Mouse (Mus musculus): ENCODE measurements around the gene Spata31d1d. TPM values are rescaled to one million over a fixed set of nuclear protein-coding genes. Genes with fewer than 3 reads are reported as not detected.
A peak's percentile ranks its signal among the peaks of the same experiment; 100 is the strongest.
"Not testable (repeated sequence)": the region's sequence is repeated elsewhere in the genome, so short reads cannot be mapped to it uniquely, and the experiment has no call there.

Gene Spata31d1d
- polyA plus RNA-seq (2015; fragmentation: Nextera tagmentation; extraction: Ambion mirVana), result not detected in 2 replicates

DNA sequence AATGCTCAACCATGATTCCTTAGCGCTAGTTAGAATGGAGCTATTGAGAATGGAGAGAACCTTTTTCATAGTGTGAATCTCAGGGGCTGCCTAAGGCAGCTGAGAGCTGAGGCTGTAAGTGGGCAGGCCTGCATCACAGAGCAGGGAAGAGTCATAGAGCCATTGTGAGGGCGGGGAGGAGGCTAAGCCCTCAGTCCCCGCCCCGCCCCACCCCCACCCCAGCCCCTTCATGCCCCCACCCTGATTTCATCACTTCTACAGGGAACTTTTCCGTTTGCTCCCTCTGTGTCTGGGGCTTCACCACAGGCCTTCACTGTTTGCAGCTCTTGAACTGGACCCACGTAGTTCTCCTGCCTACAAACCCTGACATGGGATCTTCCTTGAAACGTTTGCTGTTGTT, at the start of gene Spata31d1d:
TSS of gene Spata31d1d (minus strand) at position 101 of the 400 bp plus-strand sequence.
- H3K4me1 ChIP-seq (replicated peaks), result peaks cover 3% of the 10 kb centered on the region; the same call in 1 of the 2 replicates
- no peak within 1 kb of the TSS for H3K9ac ChIP-seq
- ATAC-seq, result no peak
- no peaks in the 10 kb centered on the region for H3K36me3 ChIP-seq
- 0 out of 2 replicates have a peak, but pooled peaks cover 3% of the 10 kb centered on the region for H3K27me3 ChIP-seq (replicated peaks)
- no peak within 1 kb of the TSS for H3K4me2 ChIP-seq (replicated peaks)
- no peak within 1 kb of the TSS for H3K27ac ChIP-seq
- no peaks in the 10 kb centered on the region for H3K9me3 ChIP-seq
- H3K4me3 ChIP-seq (replicated peaks), result no peak within 1 kb of the TSS
- WGBS, result 36% methylated on average over 7 of the region's 7 CpGs

DNA sequence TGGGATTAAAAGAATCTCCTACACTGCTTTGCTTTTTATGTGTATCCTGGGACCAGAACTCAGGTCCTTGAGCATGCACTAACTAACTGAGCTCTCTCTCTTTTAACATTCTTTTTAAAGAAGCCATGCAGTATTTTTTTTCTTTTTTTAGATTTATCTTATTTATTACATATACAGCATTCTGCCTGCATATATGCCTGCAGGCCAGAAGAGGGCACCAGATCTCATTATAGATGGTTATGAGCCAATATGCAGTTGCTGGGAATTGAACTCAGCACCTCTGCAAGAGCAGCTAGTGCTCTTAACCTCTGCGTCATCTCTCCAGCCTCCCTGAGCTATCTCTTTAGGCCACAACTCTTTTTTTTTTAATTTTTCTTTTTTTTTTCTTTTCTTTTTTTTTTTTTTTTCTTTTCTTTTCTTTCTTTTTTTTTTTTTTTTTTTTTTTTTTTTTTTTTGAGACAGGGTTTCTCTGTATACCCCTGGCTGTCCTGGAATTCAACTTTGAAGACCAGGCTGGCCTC, 48.3 kb upstream of the Spata31d1d start:
- not testable (repeated sequence) for H3K9me3 ChIP-seq; H3K27me3 ChIP-seq (replicated peaks); H3K4me2 ChIP-seq (replicated peaks); H3K4me3 ChIP-seq (replicated peaks); H3K9ac ChIP-seq; H3K4me1 ChIP-seq (replicated peaks); ATAC-seq; H3K27ac ChIP-seq
- WGBS, result 94% methylated on average over 1 of the region's 1 CpGs
- H3K36me3 ChIP-seq, result peaks cover 64% of the 10 kb centered on the region

DNA sequence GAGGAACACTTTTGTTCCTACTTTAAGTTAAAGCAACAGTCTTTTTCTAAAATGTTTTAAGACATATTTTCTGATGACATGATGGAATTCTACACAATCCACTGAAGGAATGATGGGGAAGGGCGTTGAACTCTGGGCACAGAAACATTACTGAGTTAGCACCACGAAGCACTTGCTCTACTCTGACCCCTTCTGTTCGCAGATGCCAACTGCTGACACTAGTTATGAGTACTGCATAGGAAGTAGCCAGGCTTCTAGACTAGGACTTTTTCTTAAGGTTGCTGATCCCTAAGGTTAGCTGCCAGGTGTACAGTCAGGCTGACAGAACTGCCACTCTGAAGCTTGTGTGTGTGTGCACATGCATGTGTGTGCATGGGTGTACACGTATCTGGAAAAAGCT, 47.7 kb upstream of the Spata31d1d start:
- no peak overlapping the region for H3K4me2 ChIP-seq (replicated peaks)
- H3K36me3 ChIP-seq, result peaks cover 62% of the 10 kb centered on the region
- 88% methylated on average over 4 of the region's 4 CpGs for WGBS
- ATAC-seq, result no peak
- H3K9me3 ChIP-seq, result no peaks in the 10 kb centered on the region
- no peak overlapping the region for H3K27ac ChIP-seq
- H3K4me3 ChIP-seq (replicated peaks), result no peak overlapping the region
- H3K27me3 ChIP-seq (replicated peaks), result no peaks in the 10 kb centered on the region
- no peak overlapping the region for H3K9ac ChIP-seq
- H3K4me1 ChIP-seq (replicated peaks), result no peaks in the 10 kb centered on the region

DNA sequence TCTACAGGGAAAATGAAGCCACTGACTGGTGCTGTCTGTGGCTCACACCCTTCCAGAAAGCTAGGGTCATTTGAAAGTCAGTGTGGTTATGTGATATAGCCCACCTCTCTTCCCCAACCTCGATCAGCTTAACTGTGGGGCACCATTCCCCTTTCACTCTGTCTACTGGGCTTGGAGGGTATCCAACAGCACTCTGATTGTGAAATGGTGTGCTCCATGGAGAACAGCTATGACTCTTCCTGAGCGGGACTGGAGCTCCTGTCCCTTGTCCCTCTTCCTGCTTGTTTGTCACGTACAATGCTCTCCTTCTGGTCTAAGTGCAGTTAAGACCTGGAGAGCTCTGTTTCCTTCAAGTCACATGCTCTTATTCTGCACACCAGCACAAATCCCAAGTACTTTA, 43.6 kb upstream of the Spata31d1d start:
- no peaks in the 10 kb centered on the region for H3K9me3 ChIP-seq
- H3K4me2 ChIP-seq (replicated peaks), result no peak overlapping the region
- no peak overlapping the region for H3K4me3 ChIP-seq (replicated peaks)
- no peak overlapping the region for H3K9ac ChIP-seq
- no peak for ATAC-seq
- H3K36me3 ChIP-seq, result peaks cover 25% of the 10 kb centered on the region
- peaks cover 9% of the 10 kb centered on the region; the same call in 1 of the 2 replicates for H3K4me1 ChIP-seq (replicated peaks)
- 77% methylated on average over 3 of the region's 3 CpGs for WGBS
- H3K27me3 ChIP-seq (replicated peaks), result no peaks in the 10 kb centered on the region
- H3K27ac ChIP-seq, result no peak overlapping the region

DNA sequence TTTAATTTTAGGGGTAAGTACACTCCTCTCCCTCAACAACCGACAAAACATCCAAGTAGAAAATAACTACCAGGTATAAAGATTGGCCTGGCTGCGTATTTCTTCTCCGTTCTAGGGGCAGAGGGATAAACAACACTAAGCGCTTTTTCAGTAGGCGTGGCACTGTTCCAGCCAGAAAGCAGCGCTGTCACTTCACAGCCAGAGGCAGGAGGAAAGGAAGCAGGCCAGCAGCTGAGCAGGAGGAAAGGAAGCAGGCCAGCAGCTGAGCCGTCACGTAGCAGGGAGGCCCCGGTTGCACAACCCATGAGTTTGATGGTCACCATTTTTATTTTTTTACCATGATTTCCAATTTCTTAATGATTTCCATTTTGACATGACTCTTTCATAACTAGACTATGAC, 39.7 kb upstream of the Spata31d1d start:
- Histone ChIP-seq H3K9me3 (no peaks in the 10 kb centered on the region), H3K9ac (no peak overlapping the region), H3K36me3 (0 out of 2 replicates have a peak, but pooled peaks cover 5% of the 10 kb centered on the region), H3K27me3 (replicated peaks) (no peaks in the 10 kb centered on the region), H3K4me2 (replicated peaks) (peak overlapping the region; percentile 84), H3K4me3 (replicated peaks) (no peak overlapping the region), H3K27ac (peak overlapping the region; percentile 99), H3K4me1 (replicated peaks) (peaks cover 29% of the 10 kb centered on the region)
- peak; percentile 16; the same call in 1 of the 2 replicates for ATAC-seq
- WGBS, result 19% methylated on average over 9 of the region's 9 CpGs

DNA sequence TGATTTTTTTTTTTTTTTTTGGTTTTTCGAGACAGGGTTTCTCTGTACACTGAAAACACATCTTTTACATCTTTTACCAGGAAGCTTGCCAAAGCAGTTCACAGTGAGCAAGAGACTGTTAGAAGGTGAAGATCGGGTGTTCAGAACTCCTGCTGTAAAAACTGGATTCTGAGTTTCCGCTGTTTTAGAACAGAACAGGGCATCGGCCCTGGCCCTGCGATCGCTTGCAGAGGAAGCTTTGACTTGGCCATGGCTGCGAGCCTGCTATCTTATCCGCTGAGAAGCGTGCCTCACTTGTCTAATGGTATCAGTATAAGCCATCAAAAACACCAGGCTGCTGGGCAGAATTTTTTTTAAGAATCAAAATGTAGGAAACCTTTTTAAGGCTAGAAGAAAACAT, 39.3 kb upstream of the Spata31d1d start:
- H3K36me3 ChIP-seq, result 0 out of 2 replicates have a peak, but pooled peaks cover 4% of the 10 kb centered on the region
- H3K4me1 ChIP-seq (replicated peaks), result peaks cover 30% of the 10 kb centered on the region
- H3K9me3 ChIP-seq, result no peaks in the 10 kb centered on the region
- H3K4me3 ChIP-seq (replicated peaks), result no peak overlapping the region
- H3K27me3 ChIP-seq (replicated peaks), result no peaks in the 10 kb centered on the region
- no peak overlapping the region for H3K9ac ChIP-seq
- H3K4me2 ChIP-seq (replicated peaks), result peak overlapping the region; percentile 84
- WGBS, result 51% methylated on average over 9 of the region's 9 CpGs
- no peak for ATAC-seq
- H3K27ac ChIP-seq, result peak overlapping the region; percentile 99

DNA sequence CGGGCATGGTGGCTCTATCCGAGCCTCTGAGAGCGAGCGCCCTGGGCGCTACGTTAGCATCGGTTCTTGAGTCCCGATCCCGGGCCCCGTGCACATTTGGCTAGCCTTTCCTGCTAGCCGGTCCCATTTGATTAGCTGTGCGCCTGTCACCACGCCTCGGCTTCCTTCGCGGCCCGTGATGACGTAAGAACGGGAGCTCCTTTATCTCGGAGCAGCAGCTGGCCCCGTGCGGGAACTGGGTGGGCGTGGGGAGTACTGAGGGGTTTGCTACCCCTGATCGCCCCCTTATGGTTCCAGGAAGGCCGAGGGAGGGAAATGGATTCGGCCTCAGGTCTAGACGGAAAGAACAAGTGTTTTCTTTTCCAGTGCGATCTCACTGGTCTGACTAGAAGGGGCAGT, 38.6 kb upstream of the Spata31d1d start:
- Histone ChIP-seq H3K4me1 (replicated peaks) (peaks cover 33% of the 10 kb centered on the region), H3K9ac (peak overlapping the region; percentile 67), H3K27ac (peak overlapping the region; percentile 99), H3K4me3 (replicated peaks) (peak overlapping the region; percentile 87), H3K9me3 (no peaks in the 10 kb centered on the region), H3K4me2 (replicated peaks) (peak overlapping the region; percentile 84), H3K27me3 (replicated peaks) (no peaks in the 10 kb centered on the region), H3K36me3 (0 out of 2 replicates have a peak, but pooled peaks cover under 1% of the 10 kb centered on the region)
- ATAC-seq, result peak; percentile 83
- WGBS, result under 1% methylated on average over 28 of the region's 28 CpGs

DNA sequence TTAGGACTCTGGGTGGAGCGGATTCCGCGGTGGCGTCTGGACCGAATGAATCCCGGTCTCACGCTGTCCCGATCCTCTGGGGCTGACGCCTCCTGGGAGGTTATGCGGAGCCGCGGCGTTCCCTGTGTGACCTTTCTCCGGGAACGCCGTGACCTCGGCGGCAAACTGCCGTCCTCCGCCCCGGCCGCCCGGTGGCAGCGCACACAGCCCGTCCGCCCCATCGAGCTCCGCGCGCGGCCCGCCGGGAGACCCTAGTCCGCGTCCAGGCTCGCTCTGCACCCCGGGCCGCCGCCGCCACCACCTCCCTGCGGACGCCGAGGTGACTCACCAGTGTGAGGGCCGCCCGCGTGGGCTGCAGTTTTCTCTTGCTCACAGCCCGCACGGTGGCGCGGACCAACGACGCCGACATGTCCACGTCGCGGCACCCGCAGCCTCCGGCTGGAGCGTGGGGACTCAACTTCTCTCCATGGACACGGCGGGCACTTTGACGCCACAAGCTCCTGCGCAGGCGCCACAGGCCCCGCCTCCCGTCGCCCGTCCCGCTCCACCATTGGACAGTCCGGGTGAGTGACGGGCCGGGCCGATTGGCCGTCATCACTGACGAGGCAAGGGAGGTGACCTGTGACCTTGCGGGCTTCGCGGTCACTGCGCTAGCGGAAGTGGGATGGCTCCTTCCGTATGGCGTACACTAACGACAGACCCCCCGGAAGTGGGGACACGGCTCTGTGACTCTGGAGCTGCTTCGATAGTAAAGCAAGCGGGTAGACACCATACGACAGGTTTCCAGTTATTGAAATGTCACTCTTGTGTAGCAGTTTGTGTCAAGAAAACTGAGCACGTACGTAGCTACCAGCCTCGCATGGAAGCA, 38.0 kb upstream of the Spata31d1d start, which contains the start of gene Isca1:
TSS of gene Isca1 (minus strand) at position 515 of the 868 bp plus-strand sequence.
- peaks cover 33% of the 10 kb centered on the region for H3K4me1 ChIP-seq (replicated peaks)
- WGBS, result under 1% methylated on average over 91 of the region's 91 CpGs
- H3K27me3 ChIP-seq (replicated peaks), result no peaks in the 10 kb centered on the region

DNA sequence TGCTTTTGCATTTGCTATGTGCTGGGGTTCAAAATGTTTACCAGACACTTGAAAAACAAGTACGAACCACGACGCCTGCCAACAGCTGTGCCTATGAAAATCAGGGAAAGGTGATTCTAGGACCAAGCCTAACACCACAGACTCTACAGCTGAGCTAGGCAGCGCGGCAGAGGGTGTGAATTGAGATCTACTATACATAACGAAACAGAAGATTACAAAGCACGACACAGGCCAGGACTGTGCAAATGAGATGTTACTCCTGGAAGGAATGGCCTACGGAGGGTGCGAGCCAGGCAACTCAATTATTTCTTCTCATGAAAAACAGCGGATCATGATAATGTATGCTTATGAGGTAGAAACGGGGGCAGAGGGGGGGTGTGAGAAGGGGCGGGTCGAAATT, 37.0 kb upstream of the Spata31d1d start:
- no peak for ATAC-seq
- Histone ChIP-seq H3K27me3 (replicated peaks) (no peaks in the 10 kb centered on the region), H3K9ac (peak overlapping the region; percentile 84), H3K4me2 (replicated peaks) (peak overlapping the region; percentile 84), H3K27ac (no peak overlapping the region), H3K4me3 (replicated peaks) (peak overlapping the region; percentile 87), H3K4me1 (replicated peaks) (peaks cover 33% of the 10 kb centered on the region), H3K9me3 (no peaks in the 10 kb centered on the region), H3K36me3 (no peaks in the 10 kb centered on the region)
- 28% methylated on average over 13 of the region's 13 CpGs for WGBS

More for the DNA sequence above, 38.0 kb upstream of the Spata31d1d start, which contains the start of gene Isca1:
- H3K9ac ChIP-seq, result peak within 1 kb of the TSS; percentile 84
- H3K9me3 ChIP-seq, result no peaks in the 10 kb centered on the region
- ATAC-seq, result peak; percentile 97
- H3K36me3 ChIP-seq, result no peaks in the 10 kb centered on the region
- peak within 1 kb of the TSS; percentile 87 for H3K4me3 ChIP-seq (replicated peaks)
- H3K4me2 ChIP-seq (replicated peaks), result peak within 1 kb of the TSS; percentile 84
- peak within 1 kb of the TSS; percentile 99 for H3K27ac ChIP-seq

DNA sequence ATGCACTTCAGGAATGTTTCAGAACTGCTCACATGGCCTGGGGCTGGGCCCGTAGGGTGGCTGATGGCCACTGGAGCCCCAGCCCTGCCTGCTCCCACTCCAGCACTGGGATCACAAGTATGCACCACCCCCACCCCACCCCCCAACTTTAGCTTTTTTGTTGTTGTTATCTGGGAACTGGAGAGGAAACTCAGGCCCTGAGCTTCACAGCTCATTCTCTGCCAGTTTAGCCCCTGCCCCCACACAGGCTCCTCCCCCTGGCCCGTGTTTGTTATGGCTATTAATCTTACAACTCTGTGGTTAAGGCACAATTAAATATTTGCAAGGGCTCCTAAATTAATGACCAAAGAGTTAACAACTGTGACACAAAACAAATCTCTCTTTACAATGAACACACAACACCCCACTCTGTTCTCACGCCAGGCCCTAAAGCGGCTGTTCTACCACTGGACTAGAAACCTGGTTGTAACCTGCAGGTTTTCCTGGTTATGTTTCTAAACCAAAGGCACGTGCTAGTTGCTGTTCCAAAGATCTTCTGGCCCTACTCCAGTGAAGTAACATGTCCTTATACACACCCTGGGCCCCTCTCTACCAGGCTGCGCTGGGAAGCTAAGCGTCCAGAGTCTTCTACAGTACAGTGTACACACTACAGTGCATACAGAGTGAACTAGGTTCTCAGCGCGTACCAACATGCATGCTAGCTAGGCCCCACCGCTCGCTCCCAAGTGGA, 35.4 kb upstream of the Spata31d1d start:
- 0 out of 2 replicates have a peak, but pooled peaks have one; percentile 11 for ATAC-seq
- 50% methylated on average over 11 of the region's 11 CpGs for WGBS
- Histone ChIP-seq H3K9ac (0 out of 2 replicates have a peak overlapping the region, but pooled peaks have one; percentile 15), H3K27ac (peak overlapping the region; percentile 73), H3K4me1 (replicated peaks) (peaks cover 33% of the 10 kb centered on the region), H3K27me3 (replicated peaks) (no peaks in the 10 kb centered on the region), H3K4me2 (replicated peaks) (peak overlapping the region; percentile 84), H3K9me3 (no peaks in the 10 kb centered on the region), H3K4me3 (replicated peaks) (no peak overlapping the region; the same call in 1 of the 2 replicates), H3K36me3 (peaks cover 6% of the 10 kb centered on the region; the same call in 1 of the 2 replicates)

DNA sequence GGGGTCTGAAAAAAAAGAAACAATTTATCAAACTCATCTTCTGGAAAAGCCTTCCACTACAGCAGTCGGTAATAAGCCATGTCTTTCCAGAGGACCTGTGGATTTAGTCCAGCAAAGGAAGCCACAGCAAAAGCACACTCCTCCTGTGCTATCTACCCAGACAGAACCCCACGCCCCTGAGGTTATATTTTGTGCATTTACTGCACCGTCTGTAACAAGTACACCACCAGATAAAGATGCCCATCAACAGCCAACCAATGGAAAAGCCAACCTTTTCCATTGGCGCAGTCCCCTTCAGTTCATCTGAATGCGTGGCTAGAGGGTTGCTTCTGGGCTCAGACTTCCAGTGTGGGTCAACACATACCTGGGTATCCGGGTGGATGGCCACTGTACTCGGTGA, 31.2 kb upstream of the Spata31d1d start:
- Histone ChIP-seq H3K27ac (no peak overlapping the region), H3K4me1 (replicated peaks) (peaks cover 16% of the 10 kb centered on the region), H3K36me3 (peaks cover 14% of the 10 kb centered on the region), H3K4me3 (replicated peaks) (no peak overlapping the region), H3K27me3 (replicated peaks) (no peaks in the 10 kb centered on the region), H3K9ac (no peak overlapping the region), H3K9me3 (no peaks in the 10 kb centered on the region), H3K4me2 (replicated peaks) (no peak overlapping the region)
- ATAC-seq, result no peak
- 86% methylated on average over 7 of the region's 7 CpGs for WGBS

DNA sequence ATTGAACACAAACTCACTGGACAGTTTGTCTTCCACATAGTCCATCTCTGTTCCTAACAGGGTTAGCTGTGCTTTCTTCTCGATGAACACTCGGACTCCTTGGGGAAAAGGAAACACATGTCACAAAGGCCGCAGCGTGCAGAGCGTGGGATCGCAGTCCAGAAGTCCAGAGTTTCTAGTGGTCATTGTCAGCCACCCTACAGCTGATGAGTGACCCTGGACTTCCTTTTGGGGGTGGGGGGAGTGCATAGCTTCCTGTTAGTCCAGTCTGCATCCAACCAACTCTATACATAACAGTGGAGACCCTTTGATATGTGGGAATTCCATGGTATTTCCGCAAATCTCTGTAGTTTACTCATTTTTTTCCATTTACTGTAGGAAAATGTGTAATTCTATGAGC, 25.4 kb upstream of the Spata31d1d start:
- no peak overlapping the region for H3K4me3 ChIP-seq (replicated peaks)
- H3K36me3 ChIP-seq, result peaks cover 12% of the 10 kb centered on the region
- H3K4me1 ChIP-seq (replicated peaks), result no peaks in the 10 kb centered on the region
- no peak overlapping the region for H3K9ac ChIP-seq
- H3K27me3 ChIP-seq (replicated peaks), result no peaks in the 10 kb centered on the region
- no peaks in the 10 kb centered on the region for H3K9me3 ChIP-seq
- no peak for ATAC-seq
- 91% methylated on average over 7 of the region's 7 CpGs for WGBS
- H3K4me2 ChIP-seq (replicated peaks), result no peak overlapping the region
- no peak overlapping the region for H3K27ac ChIP-seq

All from intestine, embryonic 15.5 days (tissue).